Mouse (Mus musculus): ENCODE data around the gene Mypn.

DNA sequence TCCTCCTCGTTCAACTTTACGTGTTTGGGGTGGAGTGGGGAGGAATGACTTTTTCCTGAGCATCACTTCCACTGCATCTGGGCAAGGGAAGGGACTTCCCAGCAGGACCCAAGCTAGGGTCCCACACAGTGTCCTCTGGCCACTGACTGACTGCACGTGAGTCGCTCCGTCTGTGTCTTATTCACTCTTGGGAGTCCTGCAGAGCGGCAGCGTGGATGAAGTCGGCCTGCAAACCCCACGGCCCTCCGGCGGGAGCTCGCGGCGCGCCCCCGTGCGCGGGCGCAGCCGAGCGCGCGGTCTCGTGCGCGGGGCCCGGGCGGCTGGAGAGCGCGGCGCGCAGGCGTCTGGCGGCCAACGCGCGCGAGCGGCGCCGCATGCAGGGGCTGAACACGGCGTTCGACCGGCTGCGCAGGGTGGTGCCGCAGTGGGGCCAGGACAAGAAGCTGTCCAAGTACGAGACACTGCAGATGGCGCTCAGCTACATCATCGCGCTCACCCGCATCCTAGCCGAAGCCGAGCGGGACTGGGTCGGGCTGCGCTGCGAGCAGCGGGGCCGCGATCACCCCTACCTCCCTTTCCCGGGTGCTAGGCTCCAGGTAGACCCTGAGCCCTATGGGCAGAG is 103.7 kb downstream of the Mypn start:
- TF ChIP-seq TAL1 (IDR thresholded peaks at IDR 0.05; ENCODE audit: low read length) (no peak), GATA1 (IDR thresholded peaks at IDR 0.05; ENCODE audit: low read length) (no peak)

All from erythroblast, embryonic 14.5 days (primary cell).